Mouse (Mus musculus): ENCODE measurements around the gene Pa2g4. TPM values are rescaled to one million over a fixed set of nuclear protein-coding genes. Genes with fewer than 3 reads are reported as not detected.

The Pa2g4 gene
- polyA plus RNA-seq, 1 experiment from 2014 or later: 125 TPM

DNA sequence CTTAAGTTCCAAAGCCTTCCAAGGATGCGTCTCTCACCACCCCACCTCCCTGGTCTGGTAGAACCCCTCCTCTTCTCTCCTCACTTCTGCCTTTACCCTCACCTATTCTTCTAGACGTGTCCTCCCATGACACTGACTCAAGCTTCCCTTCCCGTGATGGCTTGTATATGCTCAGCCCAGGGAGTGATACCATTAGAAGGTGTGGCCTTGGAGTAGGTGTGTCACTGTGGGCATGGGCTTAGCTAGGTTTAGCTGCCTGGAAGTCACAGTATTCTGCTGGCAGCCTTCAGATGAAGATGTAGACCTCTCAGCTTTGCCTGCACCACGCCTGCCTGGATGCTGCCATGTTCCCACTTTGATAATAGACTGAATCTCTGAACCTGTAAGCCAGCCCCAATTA lies 50.7 kb downstream of the Pa2g4 start:
- H3K4me3 ChIP-seq: no peak overlapping the region
- no peak overlapping the region for H3K4me2 ChIP-seq
- no peak for ATAC-seq (ENCODE audit: extremely low read depth, insufficient number of reproducible peaks, low FRiP score, low TSS enrichment)
- H3K9ac ChIP-seq: no peak overlapping the region
- peaks cover 95% of the 10 kb centered on the region for H3K36me3 ChIP-seq
- peaks cover 16% of the 10 kb centered on the region for H3K27me3 ChIP-seq (replicated peaks)
- WGBS: 79% methylated on average over 4 of the region's 4 CpGs
- no peaks in the 10 kb centered on the region for H3K4me1 ChIP-seq
- no peak overlapping the region for H3K27ac ChIP-seq (replicated peaks)
- H3K9me3 ChIP-seq: no peaks in the 10 kb centered on the region

DNA sequence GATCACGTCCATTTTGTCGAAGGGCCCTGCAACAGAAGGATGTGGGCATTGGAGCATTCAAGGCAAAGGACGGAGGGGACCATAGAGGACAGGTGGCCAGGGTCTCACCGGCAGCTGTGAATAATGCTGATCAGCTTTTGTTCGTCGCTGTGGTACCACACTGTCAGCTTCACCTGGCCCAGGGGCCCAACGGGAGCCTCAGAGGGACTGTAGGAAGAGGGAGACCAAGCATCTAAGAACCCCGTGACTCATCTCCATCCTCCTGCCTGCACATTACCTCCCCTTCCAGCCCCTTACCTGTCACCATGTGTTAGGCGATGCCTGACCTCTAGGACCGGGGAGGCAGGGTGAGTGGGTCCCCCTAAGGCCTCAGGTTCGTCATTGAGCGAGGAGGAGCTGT lies 54.0 kb downstream of the Pa2g4 start:
- Histone ChIP-seq H3K27ac (replicated peaks) (no peak overlapping the region), H3K4me2 (no peak overlapping the region), H3K4me3 (no peak overlapping the region), H3K36me3 (peaks cover 75% of the 10 kb centered on the region), H3K9me3 (no peaks in the 10 kb centered on the region), H3K27me3 (replicated peaks) (peaks cover 7% of the 10 kb centered on the region; the same call in 1 of the 2 replicates), H3K9ac (no peak overlapping the region), H3K4me1 (no peaks in the 10 kb centered on the region)
- WGBS: 83% methylated on average over 12 of the region's 12 CpGs
- ATAC-seq (ENCODE audit: extremely low read depth, insufficient number of reproducible peaks, low FRiP score, low TSS enrichment): no peak

DNA sequence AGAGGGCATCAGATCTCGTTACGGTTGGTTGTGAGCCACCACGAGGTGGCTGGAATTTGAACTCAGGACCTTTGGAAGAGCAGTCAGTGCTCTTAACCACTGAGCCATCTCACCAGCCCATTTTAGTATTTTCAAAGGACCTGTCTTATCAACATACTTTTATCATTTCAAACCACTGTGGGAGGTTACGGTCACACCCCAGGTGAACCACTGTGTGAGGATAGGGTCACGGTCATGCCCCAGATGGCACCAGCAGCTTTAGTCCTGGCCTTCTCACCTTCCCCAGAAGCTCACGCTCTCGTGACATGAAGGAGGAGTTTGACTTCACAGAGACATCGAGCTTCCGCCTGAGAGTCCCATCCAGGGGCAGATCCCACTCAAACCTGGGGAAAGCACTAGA lies 54.6 kb downstream of the Pa2g4 start:
- Histone ChIP-seq H3K36me3 (peaks cover 69% of the 10 kb centered on the region), H3K4me3 (no peak overlapping the region), H3K9ac (no peak overlapping the region), H3K27ac (replicated peaks) (no peak overlapping the region), H3K4me1 (no peaks in the 10 kb centered on the region), H3K4me2 (no peak overlapping the region), H3K27me3 (replicated peaks) (peaks cover 3% of the 10 kb centered on the region; the same call in 1 of the 2 replicates), H3K9me3 (no peaks in the 10 kb centered on the region)
- ATAC-seq (ENCODE audit: extremely low read depth, insufficient number of reproducible peaks, low FRiP score, low TSS enrichment): no peak
- WGBS: 84% methylated on average over 9 of the region's 9 CpGs

DNA sequence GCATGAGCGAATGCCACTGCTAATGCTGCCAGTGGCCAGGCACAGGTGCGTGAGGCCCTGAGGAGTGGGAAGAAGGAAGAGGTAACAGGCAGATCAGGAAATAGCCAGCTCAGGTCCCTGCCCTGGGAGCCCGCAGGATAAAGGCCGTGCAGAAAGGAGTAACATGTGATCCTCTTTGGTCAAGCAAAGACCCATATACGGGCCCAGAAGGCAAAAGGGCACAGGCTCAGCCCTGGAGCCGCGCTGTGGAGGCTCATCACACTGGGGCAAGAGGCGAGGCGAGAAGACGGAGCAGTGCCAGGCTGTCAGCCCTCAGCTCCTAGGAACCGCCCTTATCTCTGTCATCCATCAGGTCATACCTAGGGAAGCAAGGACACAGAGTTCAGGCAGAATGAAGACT lies 55.5 kb downstream of the Pa2g4 start:
- Histone ChIP-seq H3K4me3 (no peak overlapping the region), H3K36me3 (peaks cover 63% of the 10 kb centered on the region), H3K4me1 (peaks cover under 1% of the 10 kb centered on the region; the same call in 1 of the 2 replicates), H3K9ac (no peak overlapping the region), H3K4me2 (no peak overlapping the region), H3K27ac (replicated peaks) (no peak overlapping the region), H3K9me3 (no peaks in the 10 kb centered on the region), H3K27me3 (replicated peaks) (no peaks in the 10 kb centered on the region)
- ATAC-seq (ENCODE audit: extremely low read depth, insufficient number of reproducible peaks, low FRiP score, low TSS enrichment): no peak
- 83% methylated on average over 11 of the region's 11 CpGs for WGBS

DNA sequence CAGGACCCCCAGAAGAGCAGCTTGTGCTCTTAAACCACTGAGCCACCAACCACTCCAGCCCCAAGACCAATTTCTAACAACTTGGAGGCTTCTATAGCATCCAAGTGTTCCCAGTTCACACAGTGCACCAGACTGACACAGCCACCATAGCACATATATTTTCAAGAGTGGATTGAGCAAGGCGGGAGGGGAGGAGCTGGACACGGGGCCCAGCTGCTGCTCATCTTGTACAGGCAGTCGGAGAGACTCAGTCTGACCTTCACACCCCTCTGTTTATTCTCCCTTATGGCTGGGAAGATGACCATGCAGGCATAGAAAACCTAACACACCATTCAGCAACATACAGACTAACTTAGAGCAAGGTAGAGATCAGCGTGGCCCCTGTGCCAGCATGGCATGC lies 56.0 kb downstream of the Pa2g4 start:
- no peak overlapping the region for H3K27ac ChIP-seq (replicated peaks)
- 65% methylated on average over 4 of the region's 4 CpGs for WGBS
- H3K4me2 ChIP-seq: no peak overlapping the region
- H3K4me1 ChIP-seq: peaks cover 5% of the 10 kb centered on the region
- H3K4me3 ChIP-seq: no peak overlapping the region
- H3K36me3 ChIP-seq: peaks cover 58% of the 10 kb centered on the region
- H3K27me3 ChIP-seq (replicated peaks): no peaks in the 10 kb centered on the region
- no peak overlapping the region for H3K9ac ChIP-seq
- ATAC-seq (ENCODE audit: extremely low read depth, insufficient number of reproducible peaks, low FRiP score, low TSS enrichment): no peak
- H3K9me3 ChIP-seq: no peaks in the 10 kb centered on the region

DNA sequence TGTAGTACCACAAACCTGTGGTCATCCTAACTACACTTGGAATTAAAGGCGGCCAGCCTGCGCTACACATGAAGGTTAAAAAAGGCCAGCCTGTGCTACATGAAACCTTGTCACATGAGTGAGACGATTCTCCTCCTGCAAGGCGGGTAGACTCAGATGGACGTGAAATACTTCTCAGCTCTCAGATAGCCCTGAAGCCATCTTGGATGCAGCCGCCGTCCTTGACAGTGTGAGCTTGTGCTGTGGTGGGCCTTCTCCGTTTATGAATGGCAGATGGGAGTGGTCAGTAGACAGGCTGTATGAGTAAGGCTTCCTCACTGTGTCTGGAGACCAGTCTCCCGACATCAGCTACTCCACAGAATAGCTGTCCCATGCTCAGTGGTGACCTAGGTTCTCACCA lies 56.6 kb downstream of the Pa2g4 start:
- Histone ChIP-seq H3K4me3 (no peak overlapping the region), H3K4me2 (no peak overlapping the region), H3K36me3 (peaks cover 55% of the 10 kb centered on the region), H3K9me3 (no peaks in the 10 kb centered on the region), H3K9ac (no peak overlapping the region), H3K27me3 (replicated peaks) (no peaks in the 10 kb centered on the region), H3K27ac (replicated peaks) (no peak overlapping the region), H3K4me1 (peaks cover 10% of the 10 kb centered on the region)
- 84% methylated on average over 9 of the region's 9 CpGs for WGBS
- no peak for ATAC-seq (ENCODE audit: extremely low read depth, insufficient number of reproducible peaks, low FRiP score, low TSS enrichment)

DNA sequence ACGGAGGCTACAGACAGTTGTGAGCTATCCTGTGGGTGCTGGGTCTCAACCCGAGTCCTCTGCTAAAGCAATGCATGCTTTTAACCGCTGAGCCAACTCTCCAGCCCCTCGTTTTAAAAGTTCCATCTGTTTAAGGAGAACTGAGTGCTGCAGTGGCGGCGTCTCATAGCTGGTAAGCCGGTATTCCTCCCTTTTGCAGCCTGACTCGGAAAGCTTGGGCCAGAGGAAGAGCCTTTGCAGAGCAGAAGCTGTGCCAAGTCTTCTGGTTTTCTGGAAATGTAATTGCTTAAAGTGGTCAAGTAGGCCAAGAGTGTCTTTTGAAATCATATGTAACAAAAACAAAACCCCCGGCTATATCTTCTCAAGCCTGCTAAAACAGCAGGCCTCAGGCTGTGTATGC lies 57.5 kb downstream of the Pa2g4 start:
- H3K4me3 ChIP-seq: no peak overlapping the region
- no peak overlapping the region for H3K9ac ChIP-seq
- WGBS: 72% methylated on average over 9 of the region's 9 CpGs
- no peak for ATAC-seq (ENCODE audit: extremely low read depth, insufficient number of reproducible peaks, low FRiP score, low TSS enrichment)
- H3K9me3 ChIP-seq: no peaks in the 10 kb centered on the region
- no peak overlapping the region for H3K27ac ChIP-seq (replicated peaks)
- peaks cover 46% of the 10 kb centered on the region for H3K36me3 ChIP-seq
- H3K4me2 ChIP-seq: no peak overlapping the region
- H3K4me1 ChIP-seq: peaks cover 14% of the 10 kb centered on the region
- H3K27me3 ChIP-seq (replicated peaks): no peaks in the 10 kb centered on the region

Small RNAs within 50 kb of the gene (microRNA-seq; reads per million reads assigned to microRNA genes)
- gene Gm47275 (not detected), gene Mir6916 (not detected), gene Mir6917 (not detected)

Other genes starting within 250 kb of the Pa2g4 start
- 193 and 228 TPM in 2 replicates for gene Cnpy2, start 243.5 kb downstream of the Pa2g4 start, polyA plus RNA-seq (2015; fragmentation: Nextera tagmentation; extraction: Ambion mirVana)
- 396 and 409 TPM in 2 replicates for gene Cs, start 228.3 kb downstream of the Pa2g4 start, polyA plus RNA-seq (2015; fragmentation: Nextera tagmentation; extraction: Ambion mirVana)
- 11.8 and 12.6 TPM in 2 replicates for gene Coq10a, start 197.0 kb downstream of the Pa2g4 start, polyA plus RNA-seq (2015; fragmentation: Nextera tagmentation; extraction: Ambion mirVana)
- gene Ankrd52, start 188.9 kb downstream of the Pa2g4 start, polyA plus RNA-seq (2015; fragmentation: Nextera tagmentation; extraction: Ambion mirVana): 8.8 and 9.4 TPM in 2 replicates
- gene Slc39a5, start 164.8 kb downstream of the Pa2g4 start, polyA plus RNA-seq (2015; fragmentation: Nextera tagmentation; extraction: Ambion mirVana): 0.12 and 1.5 TPM in 2 replicates
- gene Nabp2, start 154.5 kb downstream of the Pa2g4 start, polyA plus RNA-seq (2015; fragmentation: Nextera tagmentation; extraction: Ambion mirVana): 58.0 and 63.9 TPM in 2 replicates
- gene Rnf41, start 154.3 kb downstream of the Pa2g4 start, polyA plus RNA-seq (2015; fragmentation: Nextera tagmentation; extraction: Ambion mirVana): 26.8 and 27.0 TPM in 2 replicates
- 55.2 and 57.1 TPM in 2 replicates for gene Smarcc2, start 106.7 kb downstream of the Pa2g4 start, polyA plus RNA-seq (2015; fragmentation: Nextera tagmentation; extraction: Ambion mirVana)
- gene Myl6, start 71.8 kb downstream of the Pa2g4 start, polyA plus RNA-seq (2015; fragmentation: Nextera tagmentation; extraction: Ambion mirVana): 1,202 and 1,344 TPM in 2 replicates
- gene Myl6b, start 67.3 kb downstream of the Pa2g4 start, polyA plus RNA-seq (2015; fragmentation: Nextera tagmentation; extraction: Ambion mirVana): 3.2 and 4.5 TPM in 2 replicates
- 17.2 and 17.3 TPM in 2 replicates for gene Esyt1, start 40.1 kb downstream of the Pa2g4 start, polyA plus RNA-seq (2015; fragmentation: Nextera tagmentation; extraction: Ambion mirVana)
- 7.6 and 9.4 TPM in 2 replicates for gene Zc3h10, start 18.2 kb downstream of the Pa2g4 start, polyA plus RNA-seq (2015; fragmentation: Nextera tagmentation; extraction: Ambion mirVana)
- gene Rpl41, start 16.7 kb downstream of the Pa2g4 start, polyA plus RNA-seq (2015; fragmentation: Nextera tagmentation; extraction: Ambion mirVana): 2,656 and 2,881 TPM in 2 replicates
- 3.7 and 4.1 TPM in 2 replicates for gene Erbb3, start 23.7 kb upstream of the Pa2g4 start, polyA plus RNA-seq (2015; fragmentation: Nextera tagmentation; extraction: Ambion mirVana)
- gene Rps26, start 60.8 kb upstream of the Pa2g4 start, polyA plus RNA-seq (2015; fragmentation: Nextera tagmentation; extraction: Ambion mirVana): 455 and 482 TPM in 2 replicates
- gene Ikzf4, start 80.0 kb upstream of the Pa2g4 start, polyA plus RNA-seq (2015; fragmentation: Nextera tagmentation; extraction: Ambion mirVana): 1.3 TPM in 2 replicates
- gene Suox, start 108.1 kb upstream of the Pa2g4 start, polyA plus RNA-seq (2015; fragmentation: Nextera tagmentation; extraction: Ambion mirVana): 11.1 and 12.4 TPM in 2 replicates
- 60.4 and 62.1 TPM in 2 replicates for gene Rab5b, start 130.3 kb upstream of the Pa2g4 start, polyA plus RNA-seq (2015; fragmentation: Nextera tagmentation; extraction: Ambion mirVana)
- 1.6 and 2.6 TPM in 2 replicates for gene Pmel, start 138.2 kb upstream of the Pa2g4 start, polyA plus RNA-seq (2015; fragmentation: Nextera tagmentation; extraction: Ambion mirVana)
- 86.6 and 92.0 TPM in 2 replicates for gene Cdk2, start 139.0 kb upstream of the Pa2g4 start, polyA plus RNA-seq (2015; fragmentation: Nextera tagmentation; extraction: Ambion mirVana)
- gene Dgka, start 178.9 kb upstream of the Pa2g4 start, polyA plus RNA-seq (2015; fragmentation: Nextera tagmentation; extraction: Ambion mirVana): 4.8 and 5.0 TPM in 2 replicates
- 22.1 and 22.7 TPM in 2 replicates for gene Pym1, start 181.9 kb upstream of the Pa2g4 start, polyA plus RNA-seq (2015; fragmentation: Nextera tagmentation; extraction: Ambion mirVana)
- gene Mmp19, start 224.9 kb upstream of the Pa2g4 start, polyA plus RNA-seq (2015; fragmentation: Nextera tagmentation; extraction: Ambion mirVana): 0.87 and 1.1 TPM in 2 replicates
- 35.3 and 38.8 TPM in 2 replicates for gene Dnajc14, start 238.1 kb upstream of the Pa2g4 start, polyA plus RNA-seq (2015; fragmentation: Nextera tagmentation; extraction: Ambion mirVana)
- 18.7 and 19.0 TPM in 2 replicates for gene Tmem198b, start 238.4 kb upstream of the Pa2g4 start, polyA plus RNA-seq (2015; fragmentation: Nextera tagmentation; extraction: Ambion mirVana)